Mouse (Mus musculus): ENCODE measurements around the gene Drg1. TPM values are rescaled to one million over a fixed set of nuclear protein-coding genes. Genes with fewer than 3 reads are reported as not detected.
"Not testable (repeated sequence)": the region's sequence is repeated elsewhere in the genome, so short reads cannot be mapped to it uniquely, and the experiment has no call there.

The Drg1 gene
- polyA plus RNA-seq, 1 experiment: 50.0 TPM

- Histone ChIP-seq H3K27ac (replicated peaks; ENCODE audit: low read depth, low read length) (no peak overlapping the region), H3K4me3 (ENCODE audit: insufficient read depth, low read depth, low read length) (no peak overlapping the region), H3K4me1 (ENCODE audit: control insufficient read depth, insufficient read depth, insufficient read length, low read length) (no peaks in the 10 kb centered on the region)
These were observed 62.4 kb downstream of the Drg1 start for GRCm38 (mm10) chr11:3203771-3204170.

- no peaks in the 10 kb centered on the region for H3K4me1 ChIP-seq (ENCODE audit: control insufficient read depth, insufficient read depth, insufficient read length, low read length)
- H3K27ac ChIP-seq (replicated peaks; ENCODE audit: low read depth, low read length): no peak overlapping the region; the same call in 1 of the 2 replicates
- H3K4me3 ChIP-seq (ENCODE audit: insufficient read depth, low read depth, low read length): peak overlapping the region; percentile 75
These were observed 63.3 kb downstream of the Drg1 start for GRCm38 (mm10) chr11:3202781-3203441.

- no peaks in the 10 kb centered on the region for H3K4me1 ChIP-seq (ENCODE audit: control insufficient read depth, insufficient read depth, insufficient read length, low read length)
- H3K4me3 ChIP-seq (ENCODE audit: insufficient read depth, low read depth, low read length): peak within 1 kb of the TSS; percentile 83
These were observed 63.9 kb downstream of the Drg1 start, which contains the start of gene Eif4enif1 for GRCm38 (mm10) chr11:3202231-3202701. Gene Eif4enif1 (plus strand): TSS chr11:3202392.

GRCm38 (mm10) chr11:3201326-3202230, 64.6 kb downstream of the Drg1 start:
- Histone ChIP-seq H3K4me1 (ENCODE audit: control insufficient read depth, insufficient read depth, insufficient read length, low read length) (no peaks in the 10 kb centered on the region), H3K4me3 (ENCODE audit: insufficient read depth, low read depth, low read length) (peak overlapping the region; percentile 83), H3K27ac (replicated peaks; ENCODE audit: low read depth, low read length) (peak overlapping the region; percentile 99)

More at GRCm38 (mm10) chr11:3202231-3202701, 63.9 kb downstream of the Drg1 start, which contains the start of gene Eif4enif1:
- peak within 1 kb of the TSS; percentile 99 for H3K27ac ChIP-seq (replicated peaks; ENCODE audit: low read depth, low read length)

GRCm38 (mm10) chr11:3200636-3201035, 65.6 kb downstream of the Drg1 start:
- not testable (repeated sequence) for H3K4me3 ChIP-seq (ENCODE audit: insufficient read depth, low read depth, low read length); H3K4me1 ChIP-seq (ENCODE audit: control insufficient read depth, insufficient read depth, insufficient read length, low read length); H3K27ac ChIP-seq (replicated peaks; ENCODE audit: low read depth, low read length)

GRCm38 (mm10) chr11:3193363-3193762, 72.9 kb downstream of the Drg1 start, which contains the start of gene Sfi1:
Gene Sfi1 (minus strand): TSS chr11:3193463.
- no peak within 1 kb of the TSS for H3K4me3 ChIP-seq (ENCODE audit: insufficient read depth, low read depth, low read length)
- H3K27ac ChIP-seq (replicated peaks; ENCODE audit: low read depth, low read length): no peak within 1 kb of the TSS
- H3K4me1 ChIP-seq (ENCODE audit: control insufficient read depth, insufficient read depth, insufficient read length, low read length): no peaks in the 10 kb centered on the region

GRCm38 (mm10) chr11:3182707-3183106, 83.5 kb downstream of the Drg1 start:
- H3K27ac ChIP-seq (replicated peaks; ENCODE audit: low read depth, low read length); H3K4me1 ChIP-seq (ENCODE audit: control insufficient read depth, insufficient read depth, insufficient read length, low read length); H3K4me3 ChIP-seq (ENCODE audit: insufficient read depth, low read depth, low read length): not testable (repeated sequence)

- not testable (repeated sequence) for H3K4me3 ChIP-seq (ENCODE audit: insufficient read depth, low read depth, low read length); H3K27ac ChIP-seq (replicated peaks; ENCODE audit: low read depth, low read length); H3K4me1 ChIP-seq (ENCODE audit: control insufficient read depth, insufficient read depth, insufficient read length, low read length)
These were observed 84.2 kb downstream of the Drg1 start for GRCm38 (mm10) chr11:3181971-3182370.

- H3K4me3 ChIP-seq (ENCODE audit: insufficient read depth, low read depth, low read length); H3K27ac ChIP-seq (replicated peaks; ENCODE audit: low read depth, low read length); H3K4me1 ChIP-seq (ENCODE audit: control insufficient read depth, insufficient read depth, insufficient read length, low read length): not testable (repeated sequence)
These were observed 85.0 kb downstream of the Drg1 start for GRCm38 (mm10) chr11:3181250-3181649.

GRCm38 (mm10) chr11:3180510-3181160, 85.6 kb downstream of the Drg1 start:
- H3K4me1 ChIP-seq (ENCODE audit: control insufficient read depth, insufficient read depth, insufficient read length, low read length); H3K4me3 ChIP-seq (ENCODE audit: insufficient read depth, low read depth, low read length); H3K27ac ChIP-seq (replicated peaks; ENCODE audit: low read depth, low read length): not testable (repeated sequence)

- not testable (repeated sequence) for H3K4me3 ChIP-seq (ENCODE audit: insufficient read depth, low read depth, low read length); H3K27ac ChIP-seq (replicated peaks; ENCODE audit: low read depth, low read length); H3K4me1 ChIP-seq (ENCODE audit: control insufficient read depth, insufficient read depth, insufficient read length, low read length)
These were observed 86.5 kb downstream of the Drg1 start for GRCm38 (mm10) chr11:3179726-3180092.

GRCm38 (mm10) chr11:3178968-3179725, 87.1 kb downstream of the Drg1 start:
- H3K4me1 ChIP-seq (ENCODE audit: control insufficient read depth, insufficient read depth, insufficient read length, low read length); H3K27ac ChIP-seq (replicated peaks; ENCODE audit: low read depth, low read length); H3K4me3 ChIP-seq (ENCODE audit: insufficient read depth, low read depth, low read length): not testable (repeated sequence)

GRCm38 (mm10) chr11:3173425-3174318, 92.5 kb downstream of the Drg1 start:
- H3K4me1 ChIP-seq (ENCODE audit: control insufficient read depth, insufficient read depth, insufficient read length, low read length); H3K27ac ChIP-seq (replicated peaks; ENCODE audit: low read depth, low read length); H3K4me3 ChIP-seq (ENCODE audit: insufficient read depth, low read depth, low read length): not testable (repeated sequence)

- H3K4me3 ChIP-seq (ENCODE audit: insufficient read depth, low read depth, low read length); H3K27ac ChIP-seq (replicated peaks; ENCODE audit: low read depth, low read length); H3K4me1 ChIP-seq (ENCODE audit: control insufficient read depth, insufficient read depth, insufficient read length, low read length): not testable (repeated sequence)
These were observed 93.7 kb downstream of the Drg1 start for GRCm38 (mm10) chr11:3172526-3172925.
